Mouse (Mus musculus): Measurements from ENCODE around the gene Tab1.

Gene Tab1

GRCm38 (mm10) chr15:80137945-80138791, 5.2 kb downstream of the Tab1 start:
- DNase-seq, result peak in 1 of 2 experiments; percentile 23

- DNase-seq, result no peak
Observed at GRCm38 (mm10) chr15:80140302-80140701, 7.4 kb downstream of the Tab1 start.

DNA sequence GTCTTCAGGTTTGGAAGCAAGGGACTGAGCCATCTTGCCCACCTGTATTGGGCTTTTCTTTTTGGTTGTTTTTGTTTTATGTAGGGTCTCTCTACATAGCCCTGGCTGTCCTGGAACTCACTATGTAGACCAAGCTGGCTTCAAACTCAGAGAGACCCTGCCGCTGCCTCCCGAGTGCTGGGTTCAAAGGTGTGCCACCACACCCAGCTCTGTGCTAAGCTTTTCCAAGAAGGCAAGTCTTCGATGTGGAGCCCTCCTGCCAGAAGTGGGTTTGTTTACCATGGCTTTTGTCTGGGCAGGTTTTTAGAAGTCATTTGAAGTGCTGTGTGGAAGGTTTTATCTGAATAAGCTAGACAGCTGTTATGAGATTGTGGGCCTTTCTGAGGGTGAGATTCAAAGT, 8.0 kb downstream of the Tab1 start:
- no peak for DNase-seq

GRCm38 (mm10) chr15:80142130-80142529, 9.2 kb downstream of the Tab1 start:
- no peak for DNase-seq

DNA sequence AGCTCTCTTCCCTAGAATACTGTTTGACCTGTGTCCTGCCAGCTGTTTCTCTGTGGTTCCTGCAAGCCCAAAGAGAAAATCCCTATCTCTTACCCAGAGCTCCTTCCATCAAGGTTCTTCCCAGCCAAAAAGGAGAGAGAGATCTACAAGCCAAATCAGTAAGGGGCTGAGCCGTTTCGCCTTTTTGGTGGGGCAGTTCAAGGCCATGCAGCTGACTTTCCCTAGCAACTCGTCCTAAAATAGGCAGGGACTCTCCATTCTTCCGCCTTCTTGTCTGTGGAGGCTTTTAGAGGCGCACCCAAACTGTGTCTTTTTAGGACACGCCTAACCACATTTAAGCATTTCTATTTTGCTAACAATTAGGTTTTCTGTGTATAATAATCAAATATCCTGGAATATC, 10.8 kb downstream of the Tab1 start:
- no peak for DNase-seq

DNA sequence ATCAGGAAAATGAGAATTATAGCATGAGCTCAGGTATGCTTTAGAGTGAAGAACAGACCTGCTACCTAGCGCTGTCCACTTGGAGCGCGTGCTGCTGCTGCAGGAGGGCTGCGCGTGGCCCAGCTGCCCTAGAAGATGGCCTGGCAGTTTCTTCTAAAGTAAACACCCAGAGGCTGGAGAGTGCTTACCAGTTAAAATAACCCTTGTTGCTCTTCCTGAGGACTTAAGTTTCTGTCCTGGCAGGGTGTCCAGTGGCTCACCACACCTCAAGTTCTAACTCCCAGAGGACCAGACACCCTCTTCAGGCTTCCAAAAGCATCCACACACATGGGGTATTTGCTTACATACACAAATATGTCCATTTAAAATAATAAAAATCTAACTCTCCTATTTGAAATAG, 12.5 kb downstream of the Tab1 start:
- DNase-seq, result no peak

DNA sequence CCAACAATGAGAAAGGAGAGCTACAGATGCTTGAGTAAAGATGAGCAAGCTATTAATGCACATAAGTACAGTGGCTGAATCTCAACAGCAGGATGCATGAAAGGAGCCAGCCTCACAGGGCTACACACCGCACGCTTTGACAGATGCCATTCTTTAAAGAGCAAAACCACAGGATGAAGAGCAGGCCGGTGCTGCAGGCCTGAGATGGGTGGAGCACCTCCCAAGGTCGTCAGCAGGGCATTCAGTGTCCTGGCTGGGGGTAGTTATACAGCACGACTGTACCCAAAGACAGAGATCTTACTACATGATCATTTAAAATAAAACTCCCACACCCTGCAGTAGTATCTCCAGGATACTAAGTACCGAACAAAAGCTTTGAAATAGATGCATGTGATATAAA, 13.2 kb downstream of the Tab1 start:
- no peak for DNase-seq

GRCm38 (mm10) chr15:80147090-80147489, 14.2 kb downstream of the Tab1 start:
- DNase-seq, result no peak

DNA sequence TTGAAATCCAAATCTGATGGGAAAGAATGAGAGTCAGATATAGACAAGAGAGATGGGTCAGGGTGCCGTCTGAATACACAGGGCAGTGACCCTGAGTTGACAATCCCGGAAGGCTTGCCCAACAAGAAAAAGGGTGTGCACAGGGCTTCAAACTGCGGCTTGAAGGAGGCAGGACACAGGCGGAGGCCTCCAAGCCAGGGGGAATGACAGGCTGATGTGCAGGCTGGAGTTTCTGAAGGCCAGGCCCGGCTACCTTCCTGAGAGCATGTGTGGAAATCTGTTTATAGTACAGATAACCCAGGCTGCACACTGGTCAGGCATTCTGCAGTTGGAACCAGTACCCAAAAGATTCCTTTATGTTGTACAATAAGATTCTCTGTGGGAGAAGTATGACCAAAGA, 14.6 kb downstream of the Tab1 start:
- no peak for DNase-seq

- no peak for DNase-seq
Observed at GRCm38 (mm10) chr15:80148565-80148964, 15.6 kb downstream of the Tab1 start.

DNA sequence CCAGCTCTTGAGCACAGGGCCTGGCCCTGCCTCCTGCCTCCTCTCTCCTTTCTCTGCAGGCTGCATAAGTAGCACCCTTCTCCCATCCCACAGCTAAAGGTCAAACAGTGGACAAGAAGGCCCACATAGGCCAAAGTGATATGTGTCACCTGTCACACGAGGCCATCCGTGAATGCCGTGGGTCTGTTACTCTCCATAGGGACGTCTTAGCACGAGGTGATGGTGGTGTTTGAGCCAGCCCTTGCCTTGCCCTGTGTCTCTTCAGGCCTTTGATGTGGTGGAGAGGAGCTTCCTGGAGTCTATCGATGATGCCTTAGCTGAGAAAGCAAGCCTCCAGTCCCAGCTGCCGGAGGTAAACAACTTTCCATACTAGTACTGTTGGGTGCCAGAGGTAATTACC, 16.6 kb downstream of the Tab1 start:
- DNase-seq, result no peak

DNA sequence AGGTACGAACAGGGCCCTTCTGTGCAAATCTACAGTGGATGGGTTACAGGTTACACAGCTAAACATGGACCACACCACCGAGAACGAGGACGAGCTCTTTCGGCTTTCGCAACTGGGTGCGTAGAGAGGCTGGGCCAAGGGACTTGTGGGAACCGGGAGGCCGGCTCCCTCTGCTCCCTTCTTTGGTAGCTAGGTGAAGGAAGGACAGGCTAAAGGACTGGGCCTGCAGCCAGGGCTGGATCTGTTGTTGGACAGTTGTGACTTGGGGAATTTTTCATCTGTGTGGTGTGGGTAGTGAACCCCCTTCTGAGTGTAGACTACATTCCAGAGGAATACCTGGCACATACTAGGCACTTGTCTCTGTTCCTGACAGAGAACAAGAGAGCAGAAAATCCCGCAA, 19.7 kb downstream of the Tab1 start:
- peak in 1 of 2 experiments; percentile 30 for DNase-seq

- no peak for DNase-seq
Observed at GRCm38 (mm10) chr15:80153757-80154156, 20.8 kb downstream of the Tab1 start.

DNA sequence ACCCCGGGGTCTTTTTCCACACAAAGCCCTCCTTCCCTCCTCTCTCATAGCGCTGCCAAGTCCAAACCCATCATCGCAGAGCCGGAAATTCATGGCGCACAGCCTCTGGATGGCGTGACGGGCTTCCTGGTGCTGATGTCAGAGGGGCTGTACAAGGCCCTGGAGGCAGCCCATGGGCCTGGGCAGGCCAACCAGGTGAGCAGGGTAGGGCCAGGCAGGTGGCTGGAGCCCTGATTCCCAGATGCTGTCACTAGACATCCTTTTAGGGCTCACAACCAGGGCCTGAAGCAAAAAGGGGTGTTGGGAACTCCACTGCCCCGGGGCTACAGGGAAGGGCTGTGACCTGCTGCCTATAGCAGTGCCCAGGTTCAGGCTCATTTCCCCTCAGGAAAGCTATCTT, 22.8 kb downstream of the Tab1 start:
- no peak for DNase-seq

DNA sequence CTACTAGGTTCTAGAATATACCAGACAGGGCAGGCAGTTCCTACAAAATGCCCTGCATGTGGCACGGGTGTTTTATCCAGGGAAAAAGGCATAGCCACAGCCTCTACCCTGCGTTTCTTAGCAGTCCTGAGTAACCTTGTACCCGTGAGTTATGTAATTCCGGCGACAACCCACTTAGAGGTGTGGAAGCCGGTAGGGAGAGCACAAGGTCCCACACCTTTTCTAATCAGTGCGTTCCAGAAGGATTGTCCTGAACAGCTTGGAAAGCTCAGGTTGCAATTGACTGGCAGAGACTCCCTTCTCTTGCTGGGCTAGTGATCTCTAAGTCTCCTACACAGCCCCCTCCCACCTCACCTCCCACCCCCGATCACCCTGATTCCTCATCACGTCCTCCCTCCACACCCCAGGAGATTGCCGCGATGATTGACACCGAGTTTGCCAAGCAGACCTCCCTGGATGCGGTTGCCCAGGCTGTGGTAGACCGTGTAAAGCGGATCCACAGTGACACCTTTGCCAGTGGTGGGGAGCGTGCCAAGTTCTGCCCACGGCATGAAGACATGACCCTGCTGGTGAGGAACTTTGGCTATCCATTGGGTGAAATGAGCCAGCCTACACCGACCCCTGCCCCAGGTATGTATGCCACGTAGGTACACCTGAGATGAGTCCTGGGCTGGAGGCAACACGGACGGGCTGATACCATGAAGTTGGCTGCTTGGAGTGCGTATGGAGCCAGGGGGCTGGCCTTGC, 24.4 kb downstream of the Tab1 start:
- DNase-seq, result no peak

DNA sequence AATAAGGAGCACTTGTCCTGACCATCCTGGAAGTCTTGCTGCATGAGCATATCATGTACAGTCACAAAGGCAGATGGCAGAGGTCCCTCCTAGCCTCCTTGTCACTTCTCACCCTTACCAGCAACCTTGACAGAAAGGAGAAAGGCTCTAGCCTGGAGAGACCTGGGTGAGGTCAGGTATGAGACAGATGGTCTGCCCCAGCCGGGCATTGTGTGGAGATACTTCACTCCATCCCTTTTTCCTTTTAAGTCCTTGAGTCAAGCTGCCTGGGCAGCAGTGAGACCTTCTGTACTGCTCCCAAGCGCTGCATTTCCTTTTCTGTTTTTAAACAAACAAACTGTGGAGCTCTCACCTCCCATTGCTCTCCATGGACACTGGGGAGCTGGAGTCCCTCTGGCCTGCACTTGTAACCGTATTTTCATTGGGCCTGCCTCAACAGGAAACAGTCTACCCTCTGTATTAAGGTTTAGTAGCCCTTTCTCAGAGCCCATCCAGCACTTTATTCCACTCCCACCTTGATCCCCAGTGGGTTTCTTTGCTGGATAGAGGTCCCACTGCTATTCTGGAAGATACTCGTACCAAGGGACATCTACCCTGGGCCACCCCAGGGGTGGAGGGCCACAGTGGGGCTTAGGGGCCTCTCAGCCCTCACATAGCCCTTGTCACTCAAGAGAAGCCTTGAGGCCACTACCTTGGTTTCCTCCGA, 25.2 kb downstream of the Tab1 start:
- DNase-seq, result no peak

DNA sequence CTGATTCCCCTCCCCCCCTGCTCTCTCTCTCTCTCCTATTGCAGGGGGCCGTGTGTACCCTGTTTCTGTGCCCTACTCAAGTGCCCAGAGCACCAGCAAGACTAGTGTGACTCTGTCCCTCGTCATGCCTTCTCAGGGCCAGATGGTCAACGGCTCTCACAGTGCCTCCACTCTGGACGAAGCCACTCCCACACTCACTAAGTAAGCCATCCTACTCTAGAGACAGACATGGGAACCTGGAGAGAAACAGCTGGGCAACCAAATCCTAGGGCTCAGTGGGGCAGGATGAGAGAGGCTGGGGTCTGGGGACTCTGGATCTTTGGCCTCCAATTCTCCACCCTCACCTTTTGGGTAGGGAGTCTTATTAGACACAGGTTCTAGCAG, 25.8 kb downstream of the Tab1 start:
- DNase-seq, result no peak

DNA sequence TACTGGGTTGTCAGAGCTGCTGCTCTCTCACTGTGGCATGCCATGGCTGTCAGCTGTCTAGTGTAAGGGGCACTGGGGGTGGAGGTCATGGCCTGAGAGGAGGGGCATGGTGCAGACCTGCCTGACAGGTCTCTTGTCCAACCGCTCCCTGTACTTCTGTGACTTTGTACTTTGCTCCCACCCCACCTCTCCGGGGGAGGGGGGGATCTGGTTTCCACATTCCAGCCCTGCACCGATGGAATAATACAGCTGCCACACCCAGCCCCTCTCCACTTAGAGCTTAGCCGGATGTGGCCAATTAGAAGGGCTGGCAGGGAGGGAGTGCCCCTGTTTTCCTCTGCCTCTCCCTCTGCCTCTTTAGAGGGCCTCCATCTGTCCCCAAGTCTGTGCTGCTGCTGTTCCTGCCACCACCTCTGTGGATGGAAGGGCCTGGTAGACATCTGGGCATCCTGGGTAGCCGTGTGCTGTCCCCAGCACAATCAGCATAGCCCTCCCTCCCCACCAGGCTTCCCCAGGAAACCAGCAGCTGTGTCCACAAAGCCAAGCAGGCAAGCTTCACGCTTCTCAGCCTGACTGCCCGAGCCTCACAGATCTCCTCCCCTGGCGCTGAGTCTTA, 26.5 kb downstream of the Tab1 start:
- DNase-seq, result peak; percentile 69 to 85

DNA sequence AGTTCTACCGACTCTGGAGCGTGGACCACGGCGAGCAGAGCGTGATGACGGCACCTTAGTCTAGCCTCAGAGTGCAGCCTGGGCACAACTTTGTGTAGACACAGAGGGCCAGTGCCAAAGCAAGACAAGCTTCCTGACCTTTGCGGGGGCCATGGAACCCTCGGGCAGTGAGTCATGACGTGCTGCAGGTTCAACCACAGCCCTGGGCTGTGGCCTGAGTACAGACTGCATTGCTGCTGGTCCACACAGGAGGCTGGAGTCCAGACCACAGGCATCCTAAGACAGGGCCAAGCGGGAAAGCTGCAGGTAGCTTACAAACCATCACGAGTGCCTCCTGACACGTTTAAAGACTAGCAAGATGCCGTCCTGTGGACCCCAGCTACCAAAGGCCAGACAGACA, 27.3 kb downstream of the Tab1 start:
- no peak for DNase-seq

DNA sequence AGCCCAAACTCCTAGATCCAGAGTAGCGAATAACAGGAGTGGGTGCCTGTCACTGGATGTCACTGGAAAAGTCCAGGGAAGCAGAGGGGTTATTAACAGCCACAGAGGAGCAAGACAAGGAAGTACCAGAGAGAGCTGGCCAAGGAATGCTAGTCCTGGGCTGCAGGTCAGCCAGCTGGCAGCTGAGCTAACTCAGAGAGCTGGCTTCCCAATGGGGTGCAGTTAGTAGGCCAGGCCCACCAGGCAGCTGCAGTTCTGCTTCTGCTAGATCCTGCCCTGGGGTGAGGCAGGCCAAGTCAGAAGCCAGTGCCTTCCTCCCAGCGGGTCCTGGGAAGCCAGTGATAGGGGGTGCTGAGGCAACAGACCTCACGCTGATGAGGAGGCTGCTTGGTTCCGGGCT, 27.8 kb downstream of the Tab1 start:
- no peak for DNase-seq

DNA sequence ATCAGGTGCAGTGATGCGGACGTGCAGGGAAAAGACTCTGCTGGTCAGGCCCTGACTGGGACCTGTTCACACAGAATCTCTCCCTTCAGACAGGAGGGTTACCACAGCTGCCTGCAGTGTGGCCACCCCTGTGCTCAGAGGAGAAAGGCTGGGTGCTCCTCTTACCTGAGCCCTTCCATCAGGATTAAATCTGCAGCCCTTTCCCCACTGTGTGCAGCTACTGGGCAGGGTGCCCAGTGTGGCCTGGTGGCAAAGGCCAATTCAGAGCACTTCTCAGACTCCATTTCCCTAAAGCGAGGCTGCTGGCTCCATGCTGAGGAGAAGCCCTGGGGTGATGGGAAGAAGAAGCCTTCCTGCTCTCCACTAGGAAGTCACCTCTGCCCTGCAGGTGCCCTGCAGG, 28.3 kb downstream of the Tab1 start:
- no peak for DNase-seq

DNA sequence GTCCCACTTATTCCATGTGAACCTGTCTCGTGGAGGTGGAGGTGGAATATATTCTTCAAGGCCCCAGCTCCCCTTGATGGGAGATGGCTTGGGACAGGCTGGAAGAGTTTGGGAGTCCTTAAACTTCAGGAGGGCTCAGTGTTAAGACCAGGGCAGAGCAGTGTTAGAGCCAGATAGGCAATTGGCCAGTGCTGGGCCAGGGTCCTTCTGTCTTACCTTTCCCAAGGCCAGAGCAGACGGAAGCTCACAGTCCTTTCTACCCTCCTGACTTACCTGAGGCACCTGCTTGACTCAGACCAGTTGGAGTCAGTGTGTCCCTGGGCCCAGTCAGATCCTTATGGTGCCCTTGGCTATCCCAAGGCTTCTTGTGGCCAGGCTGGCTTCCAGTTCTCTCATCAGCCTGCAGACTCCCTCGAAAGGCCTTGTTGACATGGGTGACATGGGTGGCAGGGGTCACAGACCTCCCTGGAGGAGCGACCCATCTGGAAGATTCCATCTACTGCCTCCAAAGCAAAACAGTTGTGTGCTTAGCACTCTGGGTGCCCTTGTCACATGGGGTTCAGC, 29.6 kb downstream of the Tab1 start:
- DNase-seq, result no peak

DNA sequence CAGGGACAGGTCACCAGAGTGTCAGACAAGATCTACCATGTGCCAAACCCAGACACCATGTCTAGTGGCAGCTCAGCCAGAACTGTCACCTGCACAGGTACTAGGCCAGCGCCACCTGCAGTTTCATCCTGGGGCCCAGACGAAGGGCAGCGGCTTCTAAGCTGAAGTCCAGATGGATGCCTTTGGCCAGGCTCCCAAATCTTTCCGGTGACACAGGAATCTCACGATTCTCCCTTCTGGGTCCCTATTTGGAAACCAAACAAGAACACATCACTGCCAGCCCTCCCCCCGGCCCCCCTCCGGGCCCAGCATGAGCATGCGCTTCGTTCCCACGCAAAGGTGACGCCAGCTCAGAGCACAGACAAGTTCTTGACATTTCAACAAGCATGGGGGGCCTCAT, 30.3 kb downstream of the Tab1 start:
- no peak for DNase-seq
